Mouse (Mus musculus) urinary bladder, adult 18-20 months (tissue): ENCODE measurements around the gene Nt5dc3.

Experiments
- DNase-seq, 2 experiments: peaks; one replicate each; pipeline ENCODE4 v3.0.0; 2022; ENCODE audit warnings: low spot score in 2 of 2, mixed read lengths in 2 of 2

Gene Nt5dc3

GRCm38 (mm10) chr10:86779117-86779755, 431 bp downstream of the Nt5dc3 start:
- peak in 1 of 2 experiments; percentile 43 for DNase-seq

- no peak for DNase-seq
These were observed 1.2 kb downstream of the Nt5dc3 start for GRCm38 (mm10) chr10:86779816-86780500.

GRCm38 (mm10) chr10:86781641-86782040, 2.8 kb downstream of the Nt5dc3 start:
- DNase-seq, result no peak

DNA sequence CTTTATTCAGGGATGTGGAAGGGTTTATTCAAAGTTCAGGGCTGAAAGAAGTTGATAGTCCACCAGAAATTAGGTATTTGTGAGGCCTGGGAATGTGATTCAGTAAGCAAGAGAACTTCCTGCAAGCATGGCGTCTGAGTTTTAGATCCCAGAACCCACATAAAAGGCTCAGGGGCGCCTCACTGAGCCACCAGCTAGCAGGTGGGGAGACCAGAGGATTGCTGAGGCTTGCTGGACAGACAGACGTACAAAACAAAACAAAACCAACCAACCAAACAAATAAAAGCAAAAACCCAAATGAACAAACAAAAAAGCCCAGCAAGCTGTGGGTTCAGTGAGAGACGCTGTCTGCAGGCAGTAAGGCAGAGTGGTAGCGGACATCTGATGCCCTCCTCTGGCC, 3.9 kb downstream of the Nt5dc3 start:
- DNase-seq, result no peak

DNA sequence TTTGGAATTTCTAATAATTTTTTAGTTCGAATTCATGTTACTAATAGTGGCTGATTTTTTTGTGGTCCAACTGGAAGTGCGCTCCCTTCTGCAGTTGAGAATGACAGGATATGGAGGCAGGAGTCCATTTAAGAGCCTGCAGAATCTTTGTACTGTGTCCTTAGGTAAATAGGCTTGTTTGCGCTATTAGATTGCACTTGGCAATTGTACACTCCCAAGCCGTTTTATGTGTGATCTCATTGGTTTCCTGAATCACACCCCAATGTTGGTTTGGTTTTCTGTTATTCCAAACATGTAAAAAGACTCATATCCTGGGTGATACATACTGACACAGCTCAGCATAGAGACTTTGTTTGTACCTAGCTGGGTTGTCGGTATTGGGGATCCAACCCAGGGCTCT, 4.8 kb downstream of the Nt5dc3 start:
- no peak for DNase-seq

DNA sequence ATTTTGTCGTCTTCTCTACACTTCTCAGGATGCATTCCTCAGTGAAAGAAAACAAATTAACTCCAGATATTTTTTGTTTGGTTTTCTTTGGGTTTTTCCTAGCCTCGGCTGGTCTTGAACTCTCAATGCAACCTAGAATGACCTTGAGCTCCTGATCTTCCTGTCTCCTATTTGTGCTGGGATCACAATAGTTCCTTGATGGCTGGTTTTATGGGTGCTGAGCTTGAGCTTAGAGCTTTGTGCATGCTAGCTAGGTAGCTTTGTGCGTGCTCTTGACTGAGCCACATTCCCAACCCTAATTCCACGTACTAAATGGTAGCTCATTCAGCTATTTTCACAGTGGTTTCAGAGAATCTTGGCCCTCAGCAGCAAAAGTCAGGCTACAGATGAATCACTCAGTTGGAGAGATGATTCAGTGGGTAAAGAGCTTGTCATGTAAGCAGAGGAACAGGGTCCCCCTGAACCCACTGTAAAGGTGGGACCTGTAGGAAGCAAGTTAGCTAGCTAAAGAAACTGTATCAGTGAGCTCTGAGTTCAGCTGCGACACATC, 5.4 kb downstream of the Nt5dc3 start:
- no peak for DNase-seq

DNA sequence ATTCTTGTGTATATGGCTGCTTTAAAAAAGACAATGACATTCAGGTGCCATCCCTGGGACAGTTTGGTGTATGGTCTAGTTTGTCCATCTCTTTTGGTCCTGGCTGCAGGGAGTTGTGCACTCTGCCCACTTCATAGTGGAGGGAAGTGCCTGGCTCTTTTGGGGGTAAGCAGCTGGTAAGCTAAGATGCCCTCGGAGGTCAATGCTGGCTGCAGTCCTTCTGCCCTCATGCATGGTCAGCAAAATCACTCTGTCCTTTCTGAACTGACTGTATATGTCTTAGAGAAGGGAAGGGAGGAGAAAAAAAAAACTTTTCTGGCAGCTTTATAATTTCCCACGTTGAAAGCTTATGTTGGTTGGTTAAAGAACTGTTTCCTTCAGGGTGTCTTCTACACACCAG, 6.6 kb downstream of the Nt5dc3 start:
- DNase-seq, result no peak

DNA sequence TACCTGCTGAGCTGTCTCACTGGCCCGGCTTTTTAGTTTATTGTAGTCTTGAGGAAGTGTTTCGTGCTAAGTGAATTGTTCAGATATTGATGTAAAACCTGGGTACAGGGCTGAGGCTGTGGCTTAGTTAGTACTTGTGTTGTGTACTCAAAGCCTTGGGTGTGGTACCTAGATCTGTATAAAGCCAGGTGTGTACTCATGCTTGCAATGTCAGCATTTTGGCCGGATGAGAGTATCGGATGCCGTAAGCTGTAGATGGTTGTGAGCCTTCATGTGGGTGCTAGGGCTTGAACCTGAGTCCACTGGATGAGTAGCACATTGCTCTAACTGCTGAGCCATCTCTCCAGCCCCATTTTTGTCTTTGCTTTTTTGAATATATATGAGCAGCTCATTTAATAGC, 7.3 kb downstream of the Nt5dc3 start:
- DNase-seq, result no peak

GRCm38 (mm10) chr10:86788193-86788592, 9.4 kb downstream of the Nt5dc3 start:
- no peak for DNase-seq

- no peak for DNase-seq
These were observed 10.4 kb downstream of the Nt5dc3 start for GRCm38 (mm10) chr10:86789146-86789672.

DNA sequence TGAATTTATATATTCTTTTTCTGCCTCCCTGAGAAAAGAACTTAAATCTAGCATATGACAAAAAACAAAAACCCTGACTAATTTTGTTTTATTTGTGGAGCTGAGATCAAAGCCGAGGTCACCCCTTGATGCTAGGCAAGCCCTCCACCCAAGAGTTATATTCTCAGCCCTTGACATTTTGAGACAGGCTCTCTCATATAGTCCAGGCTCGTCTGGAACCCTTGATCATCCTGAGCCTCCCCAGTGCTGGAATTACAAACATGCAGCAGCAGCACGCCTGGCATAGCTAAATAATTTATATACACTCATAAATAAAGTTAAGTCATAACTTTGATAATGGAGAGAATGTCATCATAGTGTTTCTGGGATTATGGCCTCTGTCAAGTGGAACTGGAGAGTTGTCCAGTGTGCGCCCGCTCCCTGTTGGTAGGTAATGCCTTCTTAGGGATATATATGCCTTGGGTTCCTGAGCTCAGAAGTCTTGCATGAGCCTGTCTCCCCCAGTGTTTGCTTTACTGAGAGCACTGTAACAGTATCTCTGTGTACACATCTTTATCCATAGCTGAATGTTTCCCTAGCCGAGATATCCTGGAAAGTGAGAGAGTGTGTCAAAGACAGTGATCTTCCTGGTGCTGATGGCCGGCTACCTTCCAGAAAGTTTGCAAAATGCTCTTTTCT, 12.8 kb downstream of the Nt5dc3 start:
- no peak for DNase-seq

- no peak for DNase-seq
These were observed 14.7 kb downstream of the Nt5dc3 start for GRCm38 (mm10) chr10:86793509-86793951.

DNA sequence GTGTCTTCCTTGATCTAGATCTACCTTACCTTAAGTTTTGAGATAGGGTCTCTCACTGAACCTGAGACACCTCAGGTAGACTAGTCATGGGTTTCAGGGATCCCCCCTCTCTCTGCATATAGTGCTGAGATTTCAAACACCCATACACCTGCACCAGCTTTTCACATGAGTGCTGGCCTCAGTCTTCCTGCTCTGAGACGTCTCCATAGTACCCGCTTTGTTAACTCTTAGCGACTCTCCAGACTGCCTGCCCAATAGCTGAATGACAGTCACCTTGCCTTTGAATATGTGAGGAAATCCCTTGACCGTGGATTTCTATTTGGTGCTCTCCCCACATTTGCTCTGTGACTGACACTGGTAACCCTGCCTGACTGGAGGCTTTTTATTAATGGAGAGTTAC, 15.4 kb downstream of the Nt5dc3 start:
- no peak for DNase-seq

DNA sequence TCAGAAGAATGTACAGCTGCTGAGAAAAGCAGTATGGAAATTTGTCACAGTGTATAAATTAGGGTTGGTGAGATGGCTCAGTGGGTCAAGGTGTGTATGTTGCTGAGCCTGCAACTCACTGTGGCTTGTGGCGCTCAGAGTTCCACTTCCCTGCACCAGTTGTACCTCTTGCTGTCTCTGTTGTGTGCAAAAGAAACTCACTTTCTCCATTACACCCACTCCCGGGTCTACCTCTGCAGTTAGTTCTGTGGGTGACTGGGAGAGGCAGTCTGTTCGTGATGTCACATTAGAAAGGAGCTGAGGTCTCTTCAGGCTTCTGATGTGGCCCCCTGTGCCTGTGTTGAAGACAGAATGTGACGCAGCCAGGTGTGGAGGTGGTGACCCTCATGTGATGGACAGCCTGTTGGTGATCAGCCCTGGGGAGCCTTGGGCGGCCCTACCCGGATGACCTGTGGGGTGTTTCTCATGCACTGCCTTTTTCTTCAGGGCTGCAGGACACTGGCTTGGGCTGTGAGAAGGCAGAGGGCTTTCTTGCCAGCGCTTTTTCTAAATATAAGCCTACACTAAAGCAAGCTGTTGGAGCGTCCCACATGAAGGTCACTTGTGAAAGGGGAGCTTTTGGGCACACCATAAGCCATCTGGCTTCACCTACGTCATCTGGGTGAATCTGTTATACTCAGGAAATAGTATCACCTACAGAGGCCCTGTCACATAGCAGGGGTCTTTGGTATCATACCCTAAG, 16.2 kb downstream of the Nt5dc3 start:
- no peak for DNase-seq

GRCm38 (mm10) chr10:86796073-86796741, 17.4 kb downstream of the Nt5dc3 start:
- no peak for DNase-seq

DNA sequence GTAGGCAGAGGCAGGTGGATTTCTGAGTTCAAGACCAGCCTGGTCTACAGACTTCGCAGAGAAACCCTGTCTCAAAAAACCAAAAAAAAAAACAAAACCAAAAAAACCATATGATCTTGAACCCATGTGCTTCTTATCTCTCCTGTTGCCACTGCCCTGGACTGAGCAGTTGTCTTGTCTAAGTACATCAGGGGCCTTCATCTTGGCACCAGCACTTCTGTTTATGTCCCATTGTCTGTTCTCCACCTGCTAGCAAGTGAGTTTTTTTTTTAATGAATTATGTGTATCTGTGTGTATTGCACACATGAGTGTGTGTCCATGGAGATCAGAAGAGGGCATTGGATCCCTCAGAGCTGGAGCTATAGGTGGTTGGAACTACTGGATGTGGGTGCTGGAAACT, 28.6 kb downstream of the Nt5dc3 start:
- no peak for DNase-seq

- no peak for DNase-seq
These were observed 29.4 kb downstream of the Nt5dc3 start for GRCm38 (mm10) chr10:86808013-86808758.

DNA sequence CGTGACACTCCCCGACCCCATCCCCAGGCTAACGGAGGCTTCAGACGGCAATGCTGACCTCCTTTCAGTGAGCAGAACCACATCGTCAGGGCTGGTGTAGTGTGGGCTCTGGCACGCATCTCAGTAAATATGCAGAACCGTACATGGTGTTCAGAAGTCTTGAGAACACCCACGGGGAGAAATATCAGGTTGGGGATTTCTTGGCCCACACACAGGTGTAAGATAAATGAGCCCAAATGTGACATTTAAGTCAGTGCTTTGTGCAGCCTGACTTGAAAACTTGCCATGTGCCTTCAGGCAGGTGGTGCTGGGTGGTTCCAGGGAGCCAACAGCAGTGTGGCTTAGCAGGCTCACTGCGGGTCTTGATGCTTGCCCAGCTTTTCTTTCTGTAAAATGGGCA, 31.2 kb downstream of the Nt5dc3 start:
- no peak for DNase-seq

- DNase-seq, result no peak
These were observed 31.8 kb downstream of the Nt5dc3 start for GRCm38 (mm10) chr10:86810612-86811011.
